Mouse (Mus musculus) liver, embryonic 12.5 days (tissue): Measurements from ENCODE around the gene Wdr18. TPM values are rescaled to one million over a fixed set of nuclear protein-coding genes. Genes with fewer than 3 reads are reported as not detected.

Experiments used
- ATAC-seq: fragments of 200-750 bp; cut with Nextera tagmentation; 2 replicates; pipeline ENCODE4 v1.8.0; 2017; ENCODE audit warnings: moderate number of reproducible peaks, mild to moderate bottlenecking, moderate library complexity
- H3K27ac ChIP-seq: fragments of 300-500 bp; sonication (generic); 2 replicates; pipeline ENCODE4 v1.5.1; 2016; ENCODE audit warnings: mild to moderate bottlenecking
- H3K27me3 ChIP-seq: fragments of 300-500 bp; sonication (generic); replicated peaks from 2 replicates; pipeline ENCODE4 v1.6.1; 2016; ENCODE audit warnings: mild to moderate bottlenecking, moderate library complexity
- H3K36me3 ChIP-seq: fragments of 300-500 bp; sonication (generic); 2 replicates; pipeline ENCODE4 v1.6.1; 2016; ENCODE audit warnings: mild to moderate bottlenecking, moderate library complexity
- H3K4me1 ChIP-seq: fragments of 300-500 bp; sonication (generic); 2 replicates; pipeline ENCODE4 v1.6.1; 2016
- H3K4me2 ChIP-seq: fragments of 300-500 bp; sonication (generic); 2 replicates; pipeline ENCODE4 v1.6.1; 2016; ENCODE audit warnings: mild to moderate bottlenecking, moderate library complexity
- H3K4me3 ChIP-seq: fragments of 300-500 bp; sonication (generic); 2 replicates; pipeline ENCODE4 v1.5.1; 2016; ENCODE audit warnings: mild to moderate bottlenecking, moderate library complexity
- H3K9ac ChIP-seq: fragments of 300-500 bp; sonication (generic); 2 replicates; pipeline ENCODE4 v1.6.1; 2016; ENCODE audit warnings: mild to moderate bottlenecking, moderate library complexity
- H3K9me3 ChIP-seq: fragments of 300-500 bp; sonication (generic); replicated peaks from 2 replicates; pipeline ENCODE4 v1.6.1; 2016; ENCODE audit warnings: mild to moderate bottlenecking, moderate library complexity
- WGBS: fragments of 180-500 bp; shearing (Covaris S2); methylation state at CpG from one replicate; pipeline ENCODE4 v1.1.7; 2016; ENCODE audit not compliant: insufficient replicate concordance; 5-methylcytosine and 5-hydroxymethylcytosine counted together
- polyA plus RNA-seq: library from polyadenylated mRNA; unstranded; fragments of >200 nt; fragmentation: Nextera tagmentation; extraction: Ambion mirVana; gene quantifications from 2 replicates; pipeline ENCODE4 v1.2.1, GENCODE M21; 2016

Wdr18 gene
- polyA plus RNA-seq, 1 experiment from 2014 or later, result 114 TPM

DNA sequence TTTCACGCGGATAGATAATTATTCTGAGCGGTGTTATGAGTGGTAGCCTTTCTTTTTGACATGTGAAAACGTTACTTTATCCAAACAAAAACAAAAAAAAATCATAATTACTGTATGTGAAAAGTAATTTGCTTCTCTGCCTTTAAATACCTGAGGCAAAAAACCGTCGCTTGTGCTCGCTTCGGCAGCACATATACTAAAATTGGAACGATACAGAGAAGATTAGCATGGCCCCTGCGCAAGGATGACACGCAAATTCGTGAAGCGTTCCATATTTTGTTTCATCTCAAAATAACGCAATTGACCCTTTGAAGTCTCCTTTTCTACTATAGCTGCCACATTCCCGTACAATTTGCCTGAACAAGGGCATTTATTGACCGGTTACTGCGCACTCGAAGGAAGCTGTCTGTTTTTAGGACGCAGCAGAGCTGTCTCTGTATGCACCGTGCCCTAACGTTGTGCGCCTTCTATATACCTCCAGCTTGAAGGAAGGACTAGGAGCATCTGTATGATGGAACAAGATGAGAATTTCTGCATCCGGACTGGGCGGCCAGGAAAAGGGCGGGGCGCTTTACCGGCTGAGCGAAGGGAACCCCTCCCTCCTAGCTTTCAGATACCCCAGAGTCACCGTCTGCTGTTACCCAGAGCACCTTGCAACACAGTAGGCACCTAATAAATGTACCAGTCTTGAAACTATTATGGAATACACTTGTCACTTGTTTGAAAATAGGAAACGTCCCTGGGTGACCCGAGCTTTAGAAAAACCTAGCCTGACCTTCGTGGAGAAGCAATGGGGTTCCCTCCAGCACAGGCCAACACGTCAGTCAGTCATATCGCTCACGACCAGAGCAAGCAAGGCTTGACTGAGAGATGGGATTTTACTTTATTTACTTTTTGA, 25.6 kb downstream of the Wdr18 start:
- H3K4me2 ChIP-seq, result peak overlapping the region; percentile 87
- H3K4me1 ChIP-seq, result peaks cover 76% of the 10 kb centered on the region
- H3K9me3 ChIP-seq, result no peaks in the 10 kb centered on the region
- H3K4me3 ChIP-seq, result peak overlapping the region; percentile 78
- H3K27me3 ChIP-seq, result peaks cover 29% of the 10 kb centered on the region
- peak; percentile 62 for ATAC-seq
- WGBS, result 4% methylated on average over 35 of the region's 35 CpGs
- peak overlapping the region; percentile 99 for H3K27ac ChIP-seq
- H3K9ac ChIP-seq, result peak overlapping the region; percentile 76
- peaks cover 19% of the 10 kb centered on the region for H3K36me3 ChIP-seq

DNA sequence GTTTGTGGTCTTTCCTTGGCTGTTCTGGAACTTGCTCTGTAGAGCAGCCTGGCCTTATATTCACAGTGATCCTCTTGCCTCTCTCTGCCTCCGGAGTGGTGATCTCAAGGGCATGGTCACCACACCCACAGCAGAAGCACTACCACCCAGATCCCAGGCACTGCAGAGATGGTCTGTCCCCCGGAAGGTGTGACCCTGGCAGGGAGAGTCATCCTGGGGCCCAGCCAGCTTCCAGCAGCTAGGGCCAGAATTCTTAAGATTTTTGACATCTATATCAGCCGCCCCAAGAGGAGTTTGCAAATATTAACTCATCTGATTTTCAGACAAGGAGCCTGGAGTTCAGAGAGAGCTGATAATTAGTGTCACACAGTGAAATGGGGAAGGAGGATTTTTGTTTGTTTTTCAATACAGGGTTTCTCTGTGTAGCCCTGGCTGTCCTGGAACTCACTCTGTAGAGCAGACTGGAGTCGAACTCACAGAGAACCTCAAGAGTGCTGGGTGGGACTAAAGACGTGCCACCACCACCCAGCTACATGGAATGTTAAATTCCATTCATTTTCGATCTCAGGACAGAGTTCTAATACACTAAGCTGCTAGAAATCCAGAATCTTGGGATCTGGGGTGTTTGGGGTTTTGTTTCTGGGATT, 26.4 kb downstream of the Wdr18 start:
- Histone ChIP-seq H3K4me1 (peaks cover 73% of the 10 kb centered on the region), H3K27ac (peak overlapping the region; percentile 99), H3K4me3 (peak overlapping the region; percentile 78), H3K9ac (peak overlapping the region; percentile 76), H3K27me3 (peaks cover 35% of the 10 kb centered on the region), H3K36me3 (peaks cover 19% of the 10 kb centered on the region), H3K4me2 (peak overlapping the region; percentile 87), H3K9me3 (no peaks in the 10 kb centered on the region)
- peak; percentile 55 for ATAC-seq
- WGBS, result 21% methylated on average over 6 of the region's 6 CpGs

- no peak for ATAC-seq
- 0 out of 2 replicates have a peak overlapping the region, but pooled peaks have one; percentile 78 for H3K4me3 ChIP-seq
- H3K9ac ChIP-seq, result peak overlapping the region; percentile 76
- H3K36me3 ChIP-seq, result peaks cover 19% of the 10 kb centered on the region
- under 1% methylated on average over 11 of the region's 11 CpGs for WGBS
- H3K27me3 ChIP-seq, result peaks cover 35% of the 10 kb centered on the region
- peak overlapping the region; percentile 99 for H3K27ac ChIP-seq
- H3K4me2 ChIP-seq, result peak overlapping the region; percentile 87
- H3K9me3 ChIP-seq, result peaks cover 3% of the 10 kb centered on the region
- peaks cover 67% of the 10 kb centered on the region for H3K4me1 ChIP-seq
These were observed 27.0 kb downstream of the Wdr18 start for GRCm38 (mm10) chr10:79986963-79987362.

DNA sequence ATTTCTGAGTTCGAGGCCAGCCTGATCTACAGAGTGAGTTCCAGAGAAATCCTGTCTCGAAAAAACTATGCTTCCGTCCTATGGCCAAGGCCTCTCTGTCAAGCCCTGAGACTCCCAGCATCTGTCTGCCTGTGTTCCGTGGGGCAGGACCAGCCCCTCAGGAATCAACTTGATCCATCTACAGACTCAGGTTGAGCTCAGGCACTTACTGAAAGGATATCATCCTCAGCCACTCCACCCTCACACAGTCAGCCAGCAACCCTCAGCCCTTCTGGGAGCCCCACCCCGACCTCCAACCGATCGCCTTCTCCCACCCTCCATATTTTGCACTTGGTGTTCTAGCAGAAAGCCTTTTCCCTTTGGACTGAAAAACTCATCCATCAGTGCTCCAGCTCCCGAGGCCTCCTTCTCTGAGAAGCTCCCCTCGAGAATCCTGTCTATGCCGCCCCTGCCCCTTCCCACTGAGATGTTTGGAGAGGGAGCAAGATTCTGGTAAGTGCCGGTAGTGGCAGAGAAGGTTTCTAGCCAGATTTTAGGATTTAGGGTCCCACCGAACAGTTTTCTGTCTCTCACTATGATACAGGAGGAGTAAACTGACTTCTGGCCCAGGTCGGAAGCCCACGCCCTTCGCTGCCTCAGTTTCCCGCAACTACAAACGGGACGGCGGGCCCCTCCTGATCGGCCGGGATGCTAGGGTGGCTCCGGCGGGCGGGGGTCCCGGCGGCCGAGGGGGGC, 28.0 kb downstream of the Wdr18 start:
- Histone ChIP-seq H3K36me3 (peaks cover 23% of the 10 kb centered on the region), H3K4me1 (peaks cover 58% of the 10 kb centered on the region), H3K27ac (peak overlapping the region; percentile 99), H3K9me3 (peaks cover 3% of the 10 kb centered on the region), H3K9ac (peak overlapping the region; percentile 71), H3K4me3 (peak overlapping the region; percentile 64), H3K4me2 (peak overlapping the region; percentile 87), H3K27me3 (peaks cover 35% of the 10 kb centered on the region)
- ATAC-seq, result no peak
- 16% methylated on average over 27 of the region's 27 CpGs for WGBS

- H3K27ac ChIP-seq, result peak within 1 kb of the TSS; percentile 99
- ATAC-seq, result no peak
- under 1% methylated on average over 57 of the region's 59 CpGs for WGBS
These were observed 28.7 kb downstream of the Wdr18 start, which contains the start of gene Cnn2 for GRCm38 (mm10) chr10:79988506-79989271. TSS of gene Cnn2 (plus strand) at chr10:79988584.

GRCm38 (mm10) chr10:79989272-79989786, 29.4 kb downstream of the Wdr18 start:
- H3K9ac ChIP-seq, result peak overlapping the region; percentile 71; the same call in 1 of the 2 replicates
- WGBS, result 41% methylated on average over 8 of the region's 8 CpGs
- H3K27ac ChIP-seq, result no peak overlapping the region
- peak overlapping the region; percentile 87 for H3K4me2 ChIP-seq
- H3K4me1 ChIP-seq, result peaks cover 59% of the 10 kb centered on the region
- peak overlapping the region; percentile 64 for H3K4me3 ChIP-seq
- H3K36me3 ChIP-seq, result peaks cover 37% of the 10 kb centered on the region
- no peak for ATAC-seq
- peaks cover 35% of the 10 kb centered on the region for H3K27me3 ChIP-seq
- peaks cover 3% of the 10 kb centered on the region for H3K9me3 ChIP-seq

More at GRCm38 (mm10) chr10:79988506-79989271, 28.7 kb downstream of the Wdr18 start, which contains the start of gene Cnn2:
- Histone ChIP-seq H3K36me3 (peaks cover 31% of the 10 kb centered on the region), H3K4me3 (peak within 1 kb of the TSS; percentile 64), H3K9me3 (peaks cover 3% of the 10 kb centered on the region), H3K27me3 (peaks cover 35% of the 10 kb centered on the region), H3K4me1 (peaks cover 56% of the 10 kb centered on the region), H3K4me2 (peak within 1 kb of the TSS; percentile 87), H3K9ac (peak within 1 kb of the TSS; percentile 71)

DNA sequence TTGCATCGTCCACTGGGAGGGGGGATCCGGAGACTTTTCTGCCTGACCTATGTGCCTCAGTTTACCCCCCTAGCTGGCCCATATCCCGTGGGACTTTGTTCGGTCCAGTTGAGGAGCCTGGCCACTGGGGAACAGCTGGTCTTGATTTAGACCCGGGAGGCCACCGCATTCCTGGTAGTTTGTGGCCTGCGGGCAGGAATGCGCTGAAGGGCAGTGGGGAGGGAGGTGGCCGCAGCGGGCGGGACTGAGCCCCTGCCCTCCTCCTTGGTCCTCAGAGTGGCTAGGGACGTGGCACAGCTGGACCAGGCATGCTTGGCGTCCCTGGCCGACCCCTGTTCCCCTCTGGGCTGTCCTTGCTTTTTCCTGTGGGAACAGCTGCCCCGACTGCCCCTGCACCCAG, 29.9 kb downstream of the Wdr18 start:
- H3K27ac ChIP-seq, result no peak overlapping the region
- 47% methylated on average over 15 of the region's 15 CpGs for WGBS
- peak overlapping the region; percentile 87 for H3K4me2 ChIP-seq
- peaks cover 64% of the 10 kb centered on the region for H3K4me1 ChIP-seq
- peaks cover 3% of the 10 kb centered on the region for H3K9me3 ChIP-seq
- H3K36me3 ChIP-seq, result peaks cover 41% of the 10 kb centered on the region
- peak overlapping the region; percentile 71; the same call in 1 of the 2 replicates for H3K9ac ChIP-seq
- ATAC-seq, result no peak
- H3K4me3 ChIP-seq, result peak overlapping the region; percentile 64
- H3K27me3 ChIP-seq, result peaks cover 35% of the 10 kb centered on the region

DNA sequence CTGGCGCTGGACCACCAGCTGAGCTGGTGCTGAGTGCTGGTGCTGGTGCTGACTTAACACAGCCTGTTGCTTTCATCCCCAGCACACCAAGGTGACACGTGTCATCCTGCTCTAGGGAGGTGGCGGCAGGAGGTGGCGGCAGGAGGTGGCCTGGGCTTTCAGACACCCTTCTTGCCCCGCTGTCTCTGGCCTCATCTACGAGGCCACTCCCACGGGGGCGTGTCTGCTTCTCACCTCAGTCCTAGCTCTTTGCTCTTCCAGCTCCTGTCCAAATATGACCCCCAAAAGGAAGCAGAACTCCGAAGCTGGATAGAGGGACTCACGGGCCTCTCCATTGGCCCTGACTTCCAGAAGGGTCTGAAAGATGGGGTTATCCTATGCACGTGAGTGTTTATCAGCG, 31.1 kb downstream of the Wdr18 start:
- H3K9me3 ChIP-seq, result peaks cover 3% of the 10 kb centered on the region
- no peak overlapping the region for H3K9ac ChIP-seq
- H3K4me3 ChIP-seq, result no peak overlapping the region
- no peak overlapping the region for H3K4me2 ChIP-seq
- 68% methylated on average over 12 of the region's 12 CpGs for WGBS
- H3K4me1 ChIP-seq, result peaks cover 69% of the 10 kb centered on the region
- peaks cover 35% of the 10 kb centered on the region for H3K27me3 ChIP-seq
- H3K27ac ChIP-seq, result no peak overlapping the region
- peaks cover 43% of the 10 kb centered on the region for H3K36me3 ChIP-seq
- no peak for ATAC-seq

DNA sequence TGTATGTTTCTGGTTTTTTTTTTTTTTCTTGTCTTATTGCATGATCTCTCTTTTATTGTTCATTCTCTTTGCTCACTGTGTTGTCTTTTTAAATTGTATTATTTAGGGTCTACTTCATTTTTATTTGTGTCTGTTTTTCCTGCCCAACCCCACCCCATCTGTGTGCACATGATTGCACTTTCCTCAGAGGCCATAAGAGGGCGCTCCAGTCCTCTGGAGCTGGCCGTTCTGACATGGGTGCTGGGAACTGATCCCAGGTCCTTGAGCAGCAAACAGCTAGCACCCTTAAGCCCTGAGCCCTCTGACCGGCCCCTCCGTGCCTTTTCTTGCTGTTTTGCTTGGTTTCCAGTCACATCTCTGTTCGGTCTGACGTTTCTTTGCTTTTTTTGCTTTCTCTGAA, 31.6 kb downstream of the Wdr18 start:
- Histone ChIP-seq H3K9me3 (peaks cover 3% of the 10 kb centered on the region), H3K27me3 (peaks cover 35% of the 10 kb centered on the region), H3K4me3 (no peak overlapping the region), H3K4me1 (peaks cover 65% of the 10 kb centered on the region), H3K9ac (no peak overlapping the region), H3K36me3 (peaks cover 43% of the 10 kb centered on the region), H3K27ac (no peak overlapping the region), H3K4me2 (no peak overlapping the region)
- WGBS, result 84% methylated on average over 6 of the region's 6 CpGs
- no peak for ATAC-seq

GRCm38 (mm10) chr10:79994397-79995115, 34.6 kb downstream of the Wdr18 start:
- Histone ChIP-seq H3K4me2 (no peak overlapping the region), H3K4me1 (peaks cover 59% of the 10 kb centered on the region)

More at GRCm38 (mm10) chr10:79994397-79995115, 34.6 kb downstream of the Wdr18 start:
- H3K36me3 ChIP-seq, result peaks cover 60% of the 10 kb centered on the region
- H3K4me3 ChIP-seq, result no peak overlapping the region
- peak overlapping the region; percentile 57 for H3K27ac ChIP-seq
- ATAC-seq, result no peak
- H3K9me3 ChIP-seq, result peaks cover 3% of the 10 kb centered on the region
- WGBS, result 76% methylated on average over 16 of the region's 16 CpGs
- H3K27me3 ChIP-seq, result peaks cover 15% of the 10 kb centered on the region
- no peak overlapping the region for H3K9ac ChIP-seq
